Mouse (Mus musculus): ENCODE data around the gene Olfr398. TPM values are rescaled to one million over a fixed set of nuclear protein-coding genes. Genes with fewer than 3 reads are reported as not detected.

The Olfr398 gene
- polyA plus RNA-seq (2014; fragmentation: Nextera tagmentation; extraction: Ambion mirVana): not detected in 2 replicates

GRCm38 (mm10) chr11:73990307-73990706 is at the start of gene Olfr398:
Gene Olfr398 (minus strand): TSS chr11:73990407.
- no peak for ATAC-seq (ENCODE audit: low FRiP score, low TSS enrichment)
- Histone ChIP-seq H3K9me3 (ENCODE audit: control insufficient read depth, low read length) (peaks cover 14% of the 10 kb centered on the region), H3K27ac (ENCODE audit: low read depth, low read length) (no peak within 1 kb of the TSS), H3K9ac (ENCODE audit: low read depth, low read length) (no peak within 1 kb of the TSS), H3K4me2 (replicated peaks; ENCODE audit: low read depth, low read length) (no peak within 1 kb of the TSS), H3K4me1 (ENCODE audit: control insufficient read depth, insufficient read depth, low read length) (no peaks in the 10 kb centered on the region), H3K27me3 (ENCODE audit: control insufficient read depth, insufficient read depth, low read length) (no peaks in the 10 kb centered on the region), H3K4me3 (ENCODE audit: low read length) (no peak within 1 kb of the TSS), H3K36me3 (ENCODE audit: control insufficient read depth, insufficient read depth, low read length) (no peaks in the 10 kb centered on the region)

GRCm38 (mm10) chr11:73993115-73993514 is 2.9 kb upstream of the Olfr398 start:
- Histone ChIP-seq H3K4me1 (ENCODE audit: control insufficient read depth, insufficient read depth, low read length) (no peaks in the 10 kb centered on the region), H3K4me2 (replicated peaks; ENCODE audit: low read depth, low read length) (no peak overlapping the region), H3K36me3 (ENCODE audit: control insufficient read depth, insufficient read depth, low read length) (no peaks in the 10 kb centered on the region), H3K27me3 (ENCODE audit: control insufficient read depth, insufficient read depth, low read length) (no peaks in the 10 kb centered on the region), H3K4me3 (ENCODE audit: low read length) (no peak overlapping the region), H3K9me3 (ENCODE audit: control insufficient read depth, low read length) (peaks cover 11% of the 10 kb centered on the region; the same call in 1 of the 2 replicates), H3K27ac (ENCODE audit: low read depth, low read length) (no peak overlapping the region), H3K9ac (ENCODE audit: low read depth, low read length) (no peak overlapping the region)
- ATAC-seq (ENCODE audit: low FRiP score, low TSS enrichment): no peak

- Histone ChIP-seq H3K27ac (ENCODE audit: low read depth, low read length) (no peak within 1 kb of the TSS), H3K9me3 (ENCODE audit: control insufficient read depth, low read length) (no peaks in the 10 kb centered on the region; the same call in 1 of the 2 replicates), H3K27me3 (ENCODE audit: control insufficient read depth, insufficient read depth, low read length) (no peaks in the 10 kb centered on the region), H3K36me3 (ENCODE audit: control insufficient read depth, insufficient read depth, low read length) (no peaks in the 10 kb centered on the region), H3K4me3 (ENCODE audit: low read length) (no peak within 1 kb of the TSS), H3K4me2 (replicated peaks; ENCODE audit: low read depth, low read length) (no peak within 1 kb of the TSS), H3K4me1 (ENCODE audit: control insufficient read depth, insufficient read depth, low read length) (no peaks in the 10 kb centered on the region), H3K9ac (ENCODE audit: low read depth, low read length) (no peak within 1 kb of the TSS)
- WGBS: 82% methylated on average over 1 of the region's 1 CpGs
- no peak for ATAC-seq (ENCODE audit: low FRiP score, low TSS enrichment)
These were observed 29.7 kb downstream of the Olfr398 start, which contains the start of gene Olfr397 for GRCm38 (mm10) chr11:73960517-73960916. Gene Olfr397 (plus strand): TSS chr11:73960817.

GRCm38 (mm10) chr11:73936377-73936776 is 53.8 kb downstream of the Olfr398 start, which contains the start of gene Olfr23:
Gene Olfr23 (plus strand): TSS chr11:73936677.
- H3K4me3 ChIP-seq (ENCODE audit: low read length): no peak within 1 kb of the TSS
- no peak for ATAC-seq (ENCODE audit: low FRiP score, low TSS enrichment)

More at GRCm38 (mm10) chr11:73936377-73936776, 53.8 kb downstream of the Olfr398 start, which contains the start of gene Olfr23:
- H3K4me1 ChIP-seq (ENCODE audit: control insufficient read depth, insufficient read depth, low read length): no peaks in the 10 kb centered on the region
- H3K27me3 ChIP-seq (ENCODE audit: control insufficient read depth, insufficient read depth, low read length): no peaks in the 10 kb centered on the region
- no peak within 1 kb of the TSS for H3K9ac ChIP-seq (ENCODE audit: low read depth, low read length)
- no peak within 1 kb of the TSS for H3K4me2 ChIP-seq (replicated peaks; ENCODE audit: low read depth, low read length)
- no peak within 1 kb of the TSS for H3K27ac ChIP-seq (ENCODE audit: low read depth, low read length)
- H3K9me3 ChIP-seq (ENCODE audit: control insufficient read depth, low read length): no peaks in the 10 kb centered on the region
- H3K36me3 ChIP-seq (ENCODE audit: control insufficient read depth, insufficient read depth, low read length): no peaks in the 10 kb centered on the region

Other genes with a start within 250 kb of the Olfr398 start
- gene Olfr389, start 209.7 kb downstream of the Olfr398 start, polyA plus RNA-seq (2014; fragmentation: Nextera tagmentation; extraction: Ambion mirVana): not detected in 2 replicates
- not detected in 2 replicates for gene Olfr390, start 207.4 kb downstream of the Olfr398 start, polyA plus RNA-seq (2014; fragmentation: Nextera tagmentation; extraction: Ambion mirVana)
- not detected in 2 replicates for gene Olfr391-ps, start 187.4 kb downstream of the Olfr398 start, polyA plus RNA-seq (2014; fragmentation: Nextera tagmentation; extraction: Ambion mirVana)
- not detected in 2 replicates for gene Olfr392, start 173.4 kb downstream of the Olfr398 start, polyA plus RNA-seq (2014; fragmentation: Nextera tagmentation; extraction: Ambion mirVana)
- gene Olfr393, start 139.0 kb downstream of the Olfr398 start, polyA plus RNA-seq (2014; fragmentation: Nextera tagmentation; extraction: Ambion mirVana): not detected in 2 replicates
- gene Olfr394, start 99.6 kb downstream of the Olfr398 start, polyA plus RNA-seq (2014; fragmentation: Nextera tagmentation; extraction: Ambion mirVana): not detected in 2 replicates
- gene Olfr395, start 81.1 kb downstream of the Olfr398 start, polyA plus RNA-seq (2014; fragmentation: Nextera tagmentation; extraction: Ambion mirVana): not detected in 2 replicates
- gene Olfr23, start 53.7 kb downstream of the Olfr398 start, polyA plus RNA-seq (2014; fragmentation: Nextera tagmentation; extraction: Ambion mirVana): not detected in 2 replicates
- gene Olfr397, start 29.6 kb downstream of the Olfr398 start, polyA plus RNA-seq (2014; fragmentation: Nextera tagmentation; extraction: Ambion mirVana): not detected in 2 replicates
- gene Olfr139, start 66.1 kb upstream of the Olfr398 start, polyA plus RNA-seq (2014; fragmentation: Nextera tagmentation; extraction: Ambion mirVana): not detected in 2 replicates
- not detected in 2 replicates for gene Olfr399, start 66.2 kb upstream of the Olfr398 start, polyA plus RNA-seq (2014; fragmentation: Nextera tagmentation; extraction: Ambion mirVana)
- not detected in 2 replicates for gene Zfp616, start 79.5 kb upstream of the Olfr398 start, polyA plus RNA-seq (2014; fragmentation: Nextera tagmentation; extraction: Ambion mirVana)
- gene Olfr401, start 123.3 kb upstream of the Olfr398 start, polyA plus RNA-seq (2014; fragmentation: Nextera tagmentation; extraction: Ambion mirVana): not detected in 2 replicates
- not detected in 2 replicates for gene Olfr402, start 163.1 kb upstream of the Olfr398 start, polyA plus RNA-seq (2014; fragmentation: Nextera tagmentation; extraction: Ambion mirVana)
- not detected in 2 replicates for gene Olfr403, start 195.8 kb upstream of the Olfr398 start, polyA plus RNA-seq (2014; fragmentation: Nextera tagmentation; extraction: Ambion mirVana)
- gene Olfr43, start 221.0 kb upstream of the Olfr398 start, polyA plus RNA-seq (2014; fragmentation: Nextera tagmentation; extraction: Ambion mirVana): not detected in 2 replicates

Measured in kidney, embryonic 14.5 days (tissue).